Mouse (Mus musculus): ENCODE results near the gene Dcxr. TPM values are rescaled to one million over a fixed set of nuclear protein-coding genes. Genes with fewer than 3 reads are reported as not detected.
A peak's percentile ranks its signal among the peaks of the same experiment; 100 is the strongest.
"Not testable (repeated sequence)": the region's sequence is repeated elsewhere in the genome, so short reads cannot be mapped to it uniquely, and the experiment has no call there.

Dcxr gene
- polyA plus RNA-seq, 1 experiment from 2014 or later, result 23.2 TPM

- H3K27ac ChIP-seq (ENCODE audit: low read depth, low read length), result no peak overlapping the region
- no peak overlapping the region for H3K9ac ChIP-seq (ENCODE audit: low read depth, low read length)
- WGBS, result 83% methylated on average over 3 of the region's 3 CpGs
- no peaks in the 10 kb centered on the region for H3K4me1 ChIP-seq (ENCODE audit: control insufficient read depth, insufficient read depth, low read length)
- H3K9me3 ChIP-seq (ENCODE audit: control insufficient read depth, low read length), result no peaks in the 10 kb centered on the region
- H3K4me2 ChIP-seq (replicated peaks; ENCODE audit: low read depth, low read length), result no peak overlapping the region
- peaks cover 34% of the 10 kb centered on the region for H3K36me3 ChIP-seq (ENCODE audit: control insufficient read depth, insufficient read depth, low read length)
- H3K27me3 ChIP-seq (ENCODE audit: control insufficient read depth, insufficient read depth, low read length), result no peaks in the 10 kb centered on the region
- H3K4me3 ChIP-seq (ENCODE audit: low read length), result no peak overlapping the region
- ATAC-seq (ENCODE audit: low FRiP score, low TSS enrichment), result no peak
Observed at GRCm38 (mm10) chr11:120689365-120689764, 37.7 kb downstream of the Dcxr start.

GRCm38 (mm10) chr11:120686650-120687272 is 40.3 kb downstream of the Dcxr start:
- peaks cover 41% of the 10 kb centered on the region for H3K36me3 ChIP-seq (ENCODE audit: control insufficient read depth, insufficient read depth, low read length)

GRCm38 (mm10) chr11:120684660-120685059 is 42.4 kb downstream of the Dcxr start:
- 86% methylated on average over 2 of the region's 2 CpGs for WGBS
- H3K4me1 ChIP-seq (ENCODE audit: control insufficient read depth, insufficient read depth, low read length), result no peaks in the 10 kb centered on the region
- ATAC-seq (ENCODE audit: low FRiP score, low TSS enrichment), result no peak
- peaks cover 54% of the 10 kb centered on the region for H3K36me3 ChIP-seq (ENCODE audit: control insufficient read depth, insufficient read depth, low read length)
- no peak overlapping the region for H3K9ac ChIP-seq (ENCODE audit: low read depth, low read length)
- no peaks in the 10 kb centered on the region for H3K27me3 ChIP-seq (ENCODE audit: control insufficient read depth, insufficient read depth, low read length)
- no peaks in the 10 kb centered on the region for H3K9me3 ChIP-seq (ENCODE audit: control insufficient read depth, low read length)
- no peak overlapping the region for H3K4me2 ChIP-seq (replicated peaks; ENCODE audit: low read depth, low read length)
- no peak overlapping the region for H3K4me3 ChIP-seq (ENCODE audit: low read length)
- no peak overlapping the region for H3K27ac ChIP-seq (ENCODE audit: low read depth, low read length)

More at GRCm38 (mm10) chr11:120686650-120687272, 40.3 kb downstream of the Dcxr start:
- H3K4me2 ChIP-seq (replicated peaks; ENCODE audit: low read depth, low read length), result no peak overlapping the region
- H3K9me3 ChIP-seq (ENCODE audit: control insufficient read depth, low read length), result no peaks in the 10 kb centered on the region
- WGBS, result 74% methylated on average over 20 of the region's 20 CpGs
- H3K4me3 ChIP-seq (ENCODE audit: low read length), result no peak overlapping the region
- H3K9ac ChIP-seq (ENCODE audit: low read depth, low read length), result no peak overlapping the region
- H3K27ac ChIP-seq (ENCODE audit: low read depth, low read length), result peak overlapping the region; percentile 42
- H3K4me1 ChIP-seq (ENCODE audit: control insufficient read depth, insufficient read depth, low read length), result no peaks in the 10 kb centered on the region
- no peaks in the 10 kb centered on the region for H3K27me3 ChIP-seq (ENCODE audit: control insufficient read depth, insufficient read depth, low read length)
- ATAC-seq (ENCODE audit: low FRiP score, low TSS enrichment), result no peak

- no peaks in the 10 kb centered on the region for H3K27me3 ChIP-seq (ENCODE audit: control insufficient read depth, insufficient read depth, low read length)
- H3K27ac ChIP-seq (ENCODE audit: low read depth, low read length), result no peak overlapping the region
- 68% methylated on average over 2 of the region's 2 CpGs for WGBS
- no peaks in the 10 kb centered on the region for H3K4me1 ChIP-seq (ENCODE audit: control insufficient read depth, insufficient read depth, low read length)
- H3K9ac ChIP-seq (ENCODE audit: low read depth, low read length), result no peak overlapping the region
- no peaks in the 10 kb centered on the region for H3K9me3 ChIP-seq (ENCODE audit: control insufficient read depth, low read length)
- no peak overlapping the region for H3K4me2 ChIP-seq (replicated peaks; ENCODE audit: low read depth, low read length)
- H3K36me3 ChIP-seq (ENCODE audit: control insufficient read depth, insufficient read depth, low read length), result peaks cover 50% of the 10 kb centered on the region
- no peak for ATAC-seq (ENCODE audit: low FRiP score, low TSS enrichment)
- H3K4me3 ChIP-seq (ENCODE audit: low read length), result no peak overlapping the region
Observed at GRCm38 (mm10) chr11:120684086-120684485, 43.0 kb downstream of the Dcxr start.

- H3K36me3 ChIP-seq (ENCODE audit: control insufficient read depth, insufficient read depth, low read length), result peaks cover 50% of the 10 kb centered on the region
Observed at GRCm38 (mm10) chr11:120683536-120683935, 43.5 kb downstream of the Dcxr start.

GRCm38 (mm10) chr11:120682683-120683082 is 44.4 kb downstream of the Dcxr start:
- H3K27ac ChIP-seq (ENCODE audit: low read depth, low read length), result no peak overlapping the region
- peaks cover 51% of the 10 kb centered on the region for H3K36me3 ChIP-seq (ENCODE audit: control insufficient read depth, insufficient read depth, low read length)
- no peak overlapping the region for H3K9ac ChIP-seq (ENCODE audit: low read depth, low read length)
- no peak overlapping the region for H3K4me3 ChIP-seq (ENCODE audit: low read length)
- no peaks in the 10 kb centered on the region for H3K4me1 ChIP-seq (ENCODE audit: control insufficient read depth, insufficient read depth, low read length)
- no peaks in the 10 kb centered on the region for H3K9me3 ChIP-seq (ENCODE audit: control insufficient read depth, low read length)
- H3K27me3 ChIP-seq (ENCODE audit: control insufficient read depth, insufficient read depth, low read length), result no peaks in the 10 kb centered on the region
- ATAC-seq (ENCODE audit: low FRiP score, low TSS enrichment), result no peak
- WGBS, result 94% methylated on average over 5 of the region's 5 CpGs
- no peak overlapping the region for H3K4me2 ChIP-seq (replicated peaks; ENCODE audit: low read depth, low read length)

More at GRCm38 (mm10) chr11:120683536-120683935, 43.5 kb downstream of the Dcxr start:
- ATAC-seq (ENCODE audit: low FRiP score, low TSS enrichment), result no peak
- Histone ChIP-seq H3K4me3 (ENCODE audit: low read length) (no peak overlapping the region), H3K4me2 (replicated peaks; ENCODE audit: low read depth, low read length) (no peak overlapping the region), H3K27ac (ENCODE audit: low read depth, low read length) (no peak overlapping the region), H3K9me3 (ENCODE audit: control insufficient read depth, low read length) (no peaks in the 10 kb centered on the region), H3K4me1 (ENCODE audit: control insufficient read depth, insufficient read depth, low read length) (no peaks in the 10 kb centered on the region), H3K9ac (ENCODE audit: low read depth, low read length) (no peak overlapping the region), H3K27me3 (ENCODE audit: control insufficient read depth, insufficient read depth, low read length) (no peaks in the 10 kb centered on the region)
- 98% methylated on average over 3 of the region's 3 CpGs for WGBS

- H3K4me2 ChIP-seq (replicated peaks; ENCODE audit: low read depth, low read length), result no peak overlapping the region
- H3K4me1 ChIP-seq (ENCODE audit: control insufficient read depth, insufficient read depth, low read length), result no peaks in the 10 kb centered on the region
- peaks cover 53% of the 10 kb centered on the region for H3K36me3 ChIP-seq (ENCODE audit: control insufficient read depth, insufficient read depth, low read length)
- no peak for ATAC-seq (ENCODE audit: low FRiP score, low TSS enrichment)
- 83% methylated on average over 3 of the region's 3 CpGs for WGBS
- no peak overlapping the region for H3K9ac ChIP-seq (ENCODE audit: low read depth, low read length)
- H3K27me3 ChIP-seq (ENCODE audit: control insufficient read depth, insufficient read depth, low read length), result no peaks in the 10 kb centered on the region
- no peaks in the 10 kb centered on the region for H3K9me3 ChIP-seq (ENCODE audit: control insufficient read depth, low read length)
- H3K4me3 ChIP-seq (ENCODE audit: low read length), result no peak overlapping the region
- no peak overlapping the region for H3K27ac ChIP-seq (ENCODE audit: low read depth, low read length)
Observed at GRCm38 (mm10) chr11:120679909-120680308, 47.2 kb downstream of the Dcxr start.

- Histone ChIP-seq H3K9ac (ENCODE audit: low read depth, low read length) (no peak overlapping the region), H3K27ac (ENCODE audit: low read depth, low read length) (no peak overlapping the region), H3K27me3 (ENCODE audit: control insufficient read depth, insufficient read depth, low read length) (no peaks in the 10 kb centered on the region), H3K4me3 (ENCODE audit: low read length) (no peak overlapping the region), H3K36me3 (ENCODE audit: control insufficient read depth, insufficient read depth, low read length) (peaks cover 41% of the 10 kb centered on the region), H3K4me2 (replicated peaks; ENCODE audit: low read depth, low read length) (no peak overlapping the region), H3K4me1 (ENCODE audit: control insufficient read depth, insufficient read depth, low read length) (peaks cover 9% of the 10 kb centered on the region), H3K9me3 (ENCODE audit: control insufficient read depth, low read length) (no peaks in the 10 kb centered on the region)
- 94% methylated on average over 4 of the region's 4 CpGs for WGBS
- ATAC-seq (ENCODE audit: low FRiP score, low TSS enrichment), result no peak
Observed at GRCm38 (mm10) chr11:120676951-120677350, 50.1 kb downstream of the Dcxr start.

- H3K27ac ChIP-seq (ENCODE audit: low read depth, low read length); H3K9ac ChIP-seq (ENCODE audit: low read depth, low read length); H3K27me3 ChIP-seq (ENCODE audit: control insufficient read depth, insufficient read depth, low read length); H3K4me3 ChIP-seq (ENCODE audit: low read length); H3K4me1 ChIP-seq (ENCODE audit: control insufficient read depth, insufficient read depth, low read length); H3K4me2 ChIP-seq (replicated peaks; ENCODE audit: low read depth, low read length); ATAC-seq (ENCODE audit: low FRiP score, low TSS enrichment); H3K9me3 ChIP-seq (ENCODE audit: control insufficient read depth, low read length): not testable (repeated sequence)
- WGBS, result 67% methylated on average over 2 of the region's 5 CpGs
- peaks cover 34% of the 10 kb centered on the region for H3K36me3 ChIP-seq (ENCODE audit: control insufficient read depth, insufficient read depth, low read length)
Observed at GRCm38 (mm10) chr11:120675875-120676274, 51.2 kb downstream of the Dcxr start.

Data from kidney, embryonic 14.5 days (tissue).